Mouse (Mus musculus) forebrain, embryonic 11.5 days (tissue): ENCODE measurements around the gene Muc4. TPM values are rescaled to one million over a fixed set of nuclear protein-coding genes. Genes with fewer than 3 reads are reported as not detected.

Experiments
- ATAC-seq: fragments of 200-750 bp; cut with Nextera tagmentation; replicated peaks from 2 replicates; pipeline ENCODE4 v1.8.0; 2017; ENCODE audit warnings: moderate TSS enrichment; ENCODE audit not compliant: low FRiP score
- DNase-seq: peaks from one replicate; pipeline ENCODE4 v3.0.0-alpha.2; 2017; ENCODE audit warnings: low spot score
- H3K27ac ChIP-seq: fragments of 300-500 bp; sonication (generic); 2 replicates; pipeline ENCODE4 v1.5.1; 2014; ENCODE audit warnings: low read depth, low read length
- H3K27me3 ChIP-seq: fragments of 300-500 bp; sonication (generic); 2 replicates; pipeline ENCODE4 v1.6.1; 2014; ENCODE audit warnings: mild to moderate bottlenecking, low read length, mixed read lengths; ENCODE audit not compliant: control insufficient read depth, insufficient read depth
- H3K36me3 ChIP-seq: fragments of 300-500 bp; sonication (generic); 2 replicates; pipeline ENCODE4 v1.6.1; 2014; ENCODE audit warnings: mild to moderate bottlenecking, low read length, moderate library complexity, mixed read lengths; ENCODE audit not compliant: control insufficient read depth, insufficient read depth
- H3K4me1 ChIP-seq: fragments of 300-500 bp; sonication (generic); replicated peaks from 2 replicates; pipeline ENCODE4 v1.6.1; 2014; ENCODE audit warnings: low read length, mixed read lengths; ENCODE audit not compliant: control insufficient read depth, insufficient read depth
- H3K4me2 ChIP-seq: fragments of 300-500 bp; sonication (generic); 2 replicates; pipeline ENCODE4 v1.6.1; 2014; ENCODE audit warnings: low read depth, mild to moderate bottlenecking, low read length, moderate library complexity, mixed read lengths; ENCODE audit not compliant: severe bottlenecking
- H3K4me3 ChIP-seq: fragments of 300-500 bp; sonication (generic); 2 replicates; pipeline ENCODE4 v1.5.1; 2014; ENCODE audit warnings: low read depth, low read length
- H3K9ac ChIP-seq: fragments of 300-500 bp; sonication (generic); 2 replicates; pipeline ENCODE4 v1.6.1; 2014; ENCODE audit warnings: low read length
- H3K9me3 ChIP-seq: fragments of 300-500 bp; sonication (generic); 2 replicates; pipeline ENCODE4 v1.6.1; 2016; ENCODE audit warnings: low read length, mixed read lengths; ENCODE audit not compliant: control insufficient read depth
- WGBS: fragments of 180-500 bp; shearing (Covaris S2); extraction: QIAGEN DNeasy Blood & Tissue Kit; methylation state at CpG from one replicate; pipeline ENCODE4 v1.1.7; 2014; 5-methylcytosine and 5-hydroxymethylcytosine counted together
- polyA plus RNA-seq: library from polyadenylated mRNA; unstranded; fragments of >200 nt; fragmentation: Nextera tagmentation; extraction: Ambion mirVana; gene quantifications from 2 replicates; pipeline ENCODE4 v1.2.1, GENCODE M21; 2014

Gene Muc4
- polyA plus RNA-seq, 1 experiment from 2014 or later = 0.12 TPM

DNA sequence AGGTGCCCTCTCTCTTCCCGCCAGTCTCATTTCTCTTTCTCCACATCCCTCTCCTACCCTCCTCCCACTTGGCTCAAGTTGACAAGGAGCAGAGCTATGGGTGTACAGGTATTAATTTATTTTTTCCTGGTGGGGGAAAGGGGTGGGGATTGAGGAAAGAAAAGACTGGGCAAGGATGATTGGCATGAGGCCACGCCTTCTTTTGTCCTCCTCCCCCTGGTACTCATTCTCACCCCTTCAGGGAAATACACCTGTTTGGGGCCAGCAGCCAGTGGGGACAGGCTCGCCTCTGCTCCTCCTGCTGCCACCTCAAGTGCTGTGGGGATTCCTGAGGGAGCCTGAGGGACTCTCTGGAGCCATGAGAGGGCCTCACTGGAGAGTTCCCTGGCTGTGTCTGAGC is 336 bp downstream of the Muc4 start:
- Histone ChIP-seq H3K9ac (no peak overlapping the region), H3K27ac (no peak overlapping the region), H3K4me2 (no peak overlapping the region), H3K4me1 (no peaks in the 10 kb centered on the region), H3K9me3 (no peaks in the 10 kb centered on the region; the same call in 1 of the 2 replicates), H3K4me3 (no peak overlapping the region), H3K27me3 (no peaks in the 10 kb centered on the region), H3K36me3 (no peaks in the 10 kb centered on the region)
- 48% methylated on average over 3 of the region's 3 CpGs for WGBS
- ATAC-seq = no peak
- no peak for DNase-seq

DNA sequence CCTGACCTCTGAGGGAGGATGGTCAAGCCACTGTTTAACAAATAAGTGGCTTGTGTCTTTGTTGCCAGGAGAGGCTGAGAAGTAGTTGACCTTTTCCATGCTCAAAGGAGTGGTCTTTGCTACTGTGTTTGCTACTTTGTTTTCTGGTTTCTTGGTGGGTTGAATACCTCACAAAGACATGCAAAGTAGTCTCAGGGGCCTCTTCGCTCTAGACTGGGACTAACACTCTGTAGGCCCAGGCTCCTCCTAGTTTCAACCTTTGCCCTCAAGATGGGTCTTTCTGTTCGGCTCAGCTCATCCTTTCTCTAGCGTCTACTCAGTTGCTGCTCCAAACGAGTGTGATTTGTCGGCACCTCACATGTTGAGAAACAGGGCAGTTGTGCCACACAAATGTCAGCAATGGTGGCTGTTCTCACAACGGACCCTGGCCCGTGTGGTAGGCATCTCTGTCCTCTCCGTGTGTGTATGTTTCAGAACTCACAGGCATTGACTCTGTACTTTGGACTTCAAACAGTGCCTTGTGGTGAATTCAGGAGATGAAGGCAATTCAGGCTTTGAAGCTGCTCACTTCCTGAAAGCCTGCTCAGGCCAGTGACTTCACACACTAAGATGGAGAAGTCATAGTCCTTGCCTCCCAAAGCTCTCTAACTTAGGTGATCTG is 4.4 kb downstream of the Muc4 start:
- no peaks in the 10 kb centered on the region for H3K36me3 ChIP-seq
- WGBS = 79% methylated on average over 8 of the region's 8 CpGs
- H3K9me3 ChIP-seq = no peaks in the 10 kb centered on the region
- no peak overlapping the region for H3K4me2 ChIP-seq
- no peak overlapping the region for H3K27ac ChIP-seq
- no peaks in the 10 kb centered on the region for H3K4me1 ChIP-seq
- DNase-seq (no peak), ATAC-seq (no peak)
- H3K4me3 ChIP-seq = no peak overlapping the region
- H3K27me3 ChIP-seq = no peaks in the 10 kb centered on the region
- no peak overlapping the region for H3K9ac ChIP-seq

DNA sequence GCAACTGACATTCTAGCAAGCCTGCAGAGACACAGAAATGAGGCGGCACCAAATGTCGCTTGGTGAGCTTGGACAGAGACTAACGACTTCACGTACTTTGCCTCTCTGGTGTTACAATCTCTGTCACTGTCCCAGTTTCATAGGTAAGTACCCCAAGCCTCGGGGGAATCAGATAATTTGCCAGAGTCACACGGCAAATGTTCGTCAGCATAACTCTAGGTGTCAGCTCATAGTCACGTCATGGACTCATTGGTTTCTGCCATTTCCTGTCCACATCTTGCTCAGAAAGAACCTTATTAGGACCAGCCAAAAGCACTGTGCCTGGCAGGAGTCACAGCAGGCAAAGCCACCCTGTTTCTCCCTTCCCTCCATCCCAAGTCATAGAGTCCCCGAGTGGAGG is 5.7 kb downstream of the Muc4 start:
- no peak overlapping the region for H3K4me2 ChIP-seq
- WGBS = 84% methylated on average over 9 of the region's 9 CpGs
- no peaks in the 10 kb centered on the region for H3K27me3 ChIP-seq
- H3K4me1 ChIP-seq = no peaks in the 10 kb centered on the region
- no peaks in the 10 kb centered on the region for H3K9me3 ChIP-seq
- no peak overlapping the region for H3K27ac ChIP-seq
- no peak overlapping the region for H3K4me3 ChIP-seq
- DNase-seq = no peak
- H3K9ac ChIP-seq = no peak overlapping the region
- ATAC-seq = no peak
- H3K36me3 ChIP-seq = no peaks in the 10 kb centered on the region

DNA sequence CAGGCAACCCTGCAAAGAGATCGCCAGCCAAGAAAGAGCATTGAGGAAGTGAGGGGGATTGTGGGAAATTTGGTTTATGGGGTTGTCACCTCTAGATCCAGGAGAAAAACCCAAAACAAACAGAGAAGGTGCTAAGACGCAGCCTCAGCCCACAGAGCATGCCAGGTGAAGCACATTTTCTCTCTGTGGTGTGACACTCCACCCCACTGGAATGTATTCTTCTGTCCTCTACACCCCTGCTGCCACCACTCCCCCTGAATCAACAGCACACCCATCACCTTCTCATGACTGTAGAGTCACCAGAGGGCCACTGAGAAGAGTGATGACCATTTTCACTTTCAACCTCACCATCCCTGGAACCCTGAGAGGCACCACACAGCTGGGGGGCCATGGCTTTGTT is 7.0 kb downstream of the Muc4 start:
- Histone ChIP-seq H3K27ac (no peak overlapping the region), H3K9ac (no peak overlapping the region), H3K36me3 (no peaks in the 10 kb centered on the region), H3K4me3 (no peak overlapping the region), H3K27me3 (no peaks in the 10 kb centered on the region), H3K4me1 (no peaks in the 10 kb centered on the region), H3K4me2 (no peak overlapping the region), H3K9me3 (no peaks in the 10 kb centered on the region)
- 87% methylated on average over 2 of the region's 2 CpGs for WGBS
- DNase-seq = no peak
- ATAC-seq = no peak

DNA sequence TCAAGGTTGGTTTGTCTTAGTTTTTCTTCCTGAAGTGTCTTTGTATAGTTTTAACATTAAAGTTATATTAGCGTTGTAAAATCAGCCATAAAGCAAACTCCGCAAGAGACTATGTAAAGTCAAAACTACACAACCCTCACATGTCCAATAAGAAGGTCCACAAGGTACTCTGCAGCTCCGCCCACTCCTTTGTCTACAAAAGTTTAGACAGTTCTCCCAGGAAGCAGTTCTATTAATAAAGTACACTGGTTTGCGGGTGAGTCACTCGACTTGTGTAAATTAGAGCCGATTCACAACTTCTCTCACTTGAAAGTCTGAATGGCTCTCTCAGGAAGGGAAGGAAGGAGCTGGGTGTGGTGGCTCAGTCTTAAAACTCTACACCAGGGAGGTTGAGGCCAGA is 10.2 kb downstream of the Muc4 start:
- DNase-seq (no peak), ATAC-seq (no peak)
- Histone ChIP-seq H3K4me3 (no peak overlapping the region), H3K27me3 (no peaks in the 10 kb centered on the region), H3K36me3 (no peaks in the 10 kb centered on the region), H3K9ac (no peak overlapping the region), H3K27ac (no peak overlapping the region), H3K4me1 (no peaks in the 10 kb centered on the region), H3K9me3 (no peaks in the 10 kb centered on the region), H3K4me2 (no peak overlapping the region)
- WGBS = 94% methylated on average over 6 of the region's 6 CpGs

DNA sequence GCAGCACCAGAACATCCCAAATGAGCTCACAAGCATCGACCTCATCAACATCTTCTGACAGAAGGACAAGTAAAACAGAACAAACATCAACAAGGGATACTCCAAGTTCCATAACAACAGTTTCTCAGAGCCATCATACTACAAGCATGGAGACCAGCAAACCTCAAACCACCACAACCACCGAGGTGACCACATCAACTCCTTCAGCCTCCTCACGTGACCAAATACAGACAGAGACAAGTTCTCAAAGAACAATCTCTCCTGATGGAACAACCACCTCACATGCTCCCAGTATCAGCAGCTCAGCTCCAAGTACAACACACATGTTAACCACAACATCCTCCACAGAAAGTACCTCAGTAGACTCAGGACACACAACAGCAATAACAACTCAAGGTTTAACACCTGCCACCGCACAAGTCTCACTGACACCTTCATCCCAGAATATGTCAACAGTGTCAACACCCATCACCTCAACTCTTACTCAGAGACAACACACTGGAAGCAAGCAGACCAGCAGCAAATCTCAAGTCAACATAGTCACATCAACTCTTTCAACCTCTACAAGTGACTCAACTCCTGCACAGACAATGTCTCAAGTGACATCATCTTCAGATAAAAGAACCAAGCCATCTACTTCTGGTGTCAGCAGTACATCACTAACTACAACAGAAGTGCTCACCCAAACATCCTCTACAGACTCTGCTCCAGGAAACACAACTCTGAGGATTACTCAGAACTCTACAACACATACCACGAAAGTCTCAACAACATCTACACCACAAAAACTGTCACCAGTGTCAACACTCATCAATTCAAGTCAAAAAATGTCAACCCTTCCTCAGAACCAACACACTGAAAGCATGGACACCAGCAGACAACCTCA is 14.8 kb downstream of the Muc4 start:
- DNase-seq = no peak
- Histone ChIP-seq H3K9ac (no peak overlapping the region), H3K27ac (no peak overlapping the region), H3K4me2 (no peak overlapping the region), H3K4me3 (no peak overlapping the region), H3K27me3 (no peaks in the 10 kb centered on the region), H3K4me1 (no peaks in the 10 kb centered on the region), H3K9me3 (no peaks in the 10 kb centered on the region), H3K36me3 (no peaks in the 10 kb centered on the region)
- no peak for ATAC-seq
- WGBS = 92% methylated on average over 5 of the region's 5 CpGs

DNA sequence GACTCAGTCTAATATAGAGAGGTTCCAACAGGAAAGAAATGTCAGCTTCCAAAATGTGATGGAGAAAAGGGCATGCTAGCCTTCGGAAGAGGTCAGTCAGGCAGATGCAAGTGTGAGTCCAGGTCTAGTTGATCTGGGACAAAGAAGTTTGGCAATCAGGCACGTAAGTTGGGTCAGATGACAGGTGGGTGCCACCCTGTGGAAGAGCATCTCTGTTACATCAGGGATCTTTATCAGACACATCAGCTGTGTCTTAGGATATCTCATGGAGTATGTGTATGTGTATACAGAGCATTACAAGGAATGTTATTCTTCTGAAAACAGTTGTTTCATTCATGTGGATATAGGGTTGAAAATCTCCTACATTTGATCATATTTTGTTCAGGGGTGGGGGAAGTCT is 28.9 kb downstream of the Muc4 start:
- ATAC-seq (no peak), DNase-seq (no peak)
- H3K27ac ChIP-seq = no peak overlapping the region
- 81% methylated on average over 2 of the region's 2 CpGs for WGBS
- H3K9ac ChIP-seq = no peak overlapping the region
- H3K27me3 ChIP-seq = no peaks in the 10 kb centered on the region
- no peak overlapping the region for H3K4me3 ChIP-seq
- no peaks in the 10 kb centered on the region for H3K9me3 ChIP-seq
- no peak overlapping the region for H3K4me2 ChIP-seq
- no peaks in the 10 kb centered on the region for H3K36me3 ChIP-seq
- H3K4me1 ChIP-seq = no peaks in the 10 kb centered on the region

DNA sequence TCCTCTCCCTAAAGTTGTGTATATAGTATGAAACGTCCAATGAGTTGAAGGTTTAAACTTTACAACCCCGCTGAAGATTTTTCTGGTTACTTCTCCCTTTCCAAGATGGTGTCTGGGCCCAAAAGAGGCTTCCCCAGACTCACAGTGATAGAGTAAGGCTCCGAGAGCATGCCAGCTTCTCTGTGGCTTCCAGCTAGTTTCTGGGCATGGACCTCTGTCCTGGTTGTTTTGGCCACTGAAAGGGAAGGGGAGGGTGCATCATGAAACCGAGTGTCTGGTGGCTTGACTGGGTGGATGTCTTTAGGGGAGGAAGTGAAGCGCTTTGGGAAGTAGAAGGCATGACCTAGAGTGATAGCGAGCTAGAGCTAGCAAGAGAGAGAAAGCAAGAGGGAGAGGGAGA is 29.3 kb downstream of the Muc4 start:
- no peak for ATAC-seq
- no peaks in the 10 kb centered on the region for H3K27me3 ChIP-seq

DNA sequence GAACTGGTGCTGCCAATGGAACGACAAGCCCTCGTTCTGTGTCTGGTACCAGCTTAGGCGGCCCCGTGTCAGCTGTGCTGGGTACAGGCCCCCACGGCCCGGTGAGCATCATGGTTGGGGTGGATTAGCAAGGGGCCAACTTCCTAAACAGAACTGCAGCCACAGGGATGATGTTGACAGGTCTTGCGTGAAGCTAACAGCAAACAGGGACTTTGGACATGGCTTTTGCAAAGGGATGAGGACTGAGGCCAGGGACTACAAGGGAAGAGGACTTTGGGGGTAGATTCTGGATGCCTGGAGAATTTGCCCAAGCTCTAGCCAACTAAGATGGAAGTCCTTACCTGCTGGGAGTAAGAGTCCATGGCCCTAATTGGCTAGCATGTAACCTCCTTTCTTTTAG is 31.2 kb downstream of the Muc4 start:
- ATAC-seq = no peak
- Histone ChIP-seq H3K4me1 (no peaks in the 10 kb centered on the region), H3K9ac (no peak overlapping the region), H3K4me3 (no peak overlapping the region), H3K27ac (no peak overlapping the region), H3K36me3 (no peaks in the 10 kb centered on the region), H3K27me3 (no peaks in the 10 kb centered on the region), H3K9me3 (no peaks in the 10 kb centered on the region), H3K4me2 (no peak overlapping the region)
- DNase-seq = no peak
- WGBS = 96% methylated on average over 7 of the region's 7 CpGs

More for the DNA sequence above, 29.3 kb downstream of the Muc4 start:
- Histone ChIP-seq H3K9me3 (no peaks in the 10 kb centered on the region), H3K27ac (no peak overlapping the region), H3K4me3 (no peak overlapping the region), H3K9ac (no peak overlapping the region), H3K4me1 (no peaks in the 10 kb centered on the region), H3K36me3 (no peaks in the 10 kb centered on the region), H3K4me2 (no peak overlapping the region)
- WGBS = 82% methylated on average over 6 of the region's 6 CpGs
- no peak for DNase-seq
